Mouse (Mus musculus): Measurements from ENCODE around the gene Galntl6.
A peak's percentile ranks its signal among the peaks of the same experiment; 100 is the strongest.

Gene Galntl6

DNA sequence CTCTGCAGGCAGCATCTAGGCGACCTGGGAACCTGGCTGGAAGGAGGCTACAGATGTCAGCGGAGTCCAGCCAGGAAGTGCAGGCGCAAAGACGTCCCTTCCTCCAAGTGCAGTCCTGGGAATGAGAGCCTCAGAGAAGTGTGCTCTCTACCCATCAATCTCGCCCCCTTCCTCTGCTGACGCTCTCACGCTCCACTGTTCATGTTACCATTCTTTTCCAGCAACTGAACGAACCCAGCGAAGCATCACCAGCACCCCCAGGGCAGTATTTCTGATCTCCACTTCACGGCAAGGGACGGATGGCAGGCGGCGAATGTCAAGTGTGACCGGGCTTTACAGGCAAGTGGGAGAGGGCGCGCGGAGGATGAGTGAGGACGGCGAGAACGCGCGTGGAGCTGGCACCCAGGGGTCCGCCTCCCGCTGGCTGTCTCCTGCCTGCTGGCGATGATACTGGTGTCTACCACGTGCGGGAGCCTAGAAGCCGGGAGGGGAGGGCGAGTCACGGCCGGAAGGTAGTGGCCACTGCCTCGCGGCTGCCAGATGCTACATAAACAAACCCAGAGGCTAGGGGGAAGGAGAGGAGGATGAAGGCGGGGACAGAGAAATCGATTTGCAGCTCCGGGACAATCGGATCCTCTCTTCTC lies at the start of gene Galntl6:
Gene Galntl6 (minus strand): TSS at position 445 of the 644 bp plus-strand sequence.
- DNase-seq (ENCODE audit: low spot score in 2 of 2): peak; percentile 37 to 52

GRCm38 (mm10) chr8:58957195-58957739 lies 44.8 kb upstream of the Galntl6 start:
- DNase-seq (ENCODE audit: low spot score in 2 of 2): no peak

GRCm38 (mm10) chr8:58943773-58944172 lies 31.3 kb upstream of the Galntl6 start:
- no peak for DNase-seq (ENCODE audit: low spot score in 2 of 2)

GRCm38 (mm10) chr8:58931066-58931465 lies 18.6 kb upstream of the Galntl6 start:
- DNase-seq (ENCODE audit: low spot score in 2 of 2): no peak

- DNase-seq (ENCODE audit: low spot score in 2 of 2): no peak
These were observed 2.7 kb upstream of the Galntl6 start for GRCm38 (mm10) chr8:58915142-58915541.

GRCm38 (mm10) chr8:58913640-58913968 lies 1.2 kb upstream of the Galntl6 start:
- DNase-seq (ENCODE audit: low spot score in 2 of 2): no peak

DNA sequence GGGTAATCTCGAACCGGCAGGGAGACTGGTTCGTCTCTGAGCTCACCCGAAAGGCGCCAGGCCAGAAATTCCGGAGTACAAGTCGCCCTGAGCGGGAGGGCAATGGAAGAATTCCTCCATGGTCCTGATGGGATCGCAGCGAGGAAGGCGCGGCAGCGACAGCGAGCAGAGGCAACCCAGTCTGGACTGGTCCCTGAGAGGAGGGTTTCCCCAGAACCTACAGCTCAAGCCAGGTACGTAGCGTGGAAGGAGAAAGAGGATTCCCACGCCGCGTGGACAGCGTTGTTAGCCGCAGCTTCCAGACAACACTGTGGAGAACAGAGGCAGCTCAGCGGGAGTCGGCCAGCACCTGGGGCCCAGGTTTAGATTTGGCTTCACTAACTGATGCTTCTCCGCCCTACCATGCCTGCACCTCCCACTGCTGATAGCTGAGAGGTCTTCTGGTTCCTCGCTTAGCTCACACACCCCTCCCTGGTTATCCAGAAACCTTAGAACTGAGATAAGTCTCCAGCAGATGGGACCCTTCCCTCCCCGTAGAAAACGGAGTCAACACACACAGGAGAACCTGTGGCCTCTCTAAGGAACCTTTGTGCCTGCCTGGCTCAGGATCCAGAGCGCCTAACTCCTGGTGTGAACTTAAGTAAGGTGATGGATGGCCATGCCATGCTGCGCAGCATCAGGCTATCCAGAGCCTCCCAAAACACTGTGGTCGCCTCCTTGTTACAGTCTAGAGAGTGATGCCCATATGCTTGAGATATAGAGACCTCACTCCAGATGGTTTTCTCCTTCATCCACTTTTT lies 600 bp upstream of the Galntl6 start:
- peak; percentile 14 to 20 for DNase-seq (ENCODE audit: low spot score in 2 of 2)

DNA sequence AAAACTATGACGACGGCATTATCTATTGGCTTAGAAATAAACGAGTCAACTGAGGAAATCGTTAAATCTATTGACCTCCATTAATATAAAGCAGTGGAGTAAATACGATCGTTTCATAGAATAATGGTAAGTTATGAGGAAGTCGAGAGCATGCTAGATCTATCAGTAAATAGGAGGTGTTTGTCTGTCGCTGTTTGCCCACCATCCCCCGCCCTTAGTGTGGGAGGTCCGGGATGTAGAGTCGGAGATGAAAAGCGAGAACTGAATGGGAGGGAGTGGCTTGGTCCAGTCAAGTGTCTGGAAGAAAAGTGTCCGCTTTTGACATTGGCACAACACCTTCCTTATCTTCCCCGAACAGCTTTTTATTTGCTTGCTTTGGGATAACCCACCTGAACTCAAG lies 763 bp downstream of the Galntl6 start, which contains the start of gene BC030500:
Gene BC030500 (plus strand): TSS at position 79 of the 400 bp plus-strand sequence.
- no peak for DNase-seq (ENCODE audit: low spot score in 2 of 2)

DNA sequence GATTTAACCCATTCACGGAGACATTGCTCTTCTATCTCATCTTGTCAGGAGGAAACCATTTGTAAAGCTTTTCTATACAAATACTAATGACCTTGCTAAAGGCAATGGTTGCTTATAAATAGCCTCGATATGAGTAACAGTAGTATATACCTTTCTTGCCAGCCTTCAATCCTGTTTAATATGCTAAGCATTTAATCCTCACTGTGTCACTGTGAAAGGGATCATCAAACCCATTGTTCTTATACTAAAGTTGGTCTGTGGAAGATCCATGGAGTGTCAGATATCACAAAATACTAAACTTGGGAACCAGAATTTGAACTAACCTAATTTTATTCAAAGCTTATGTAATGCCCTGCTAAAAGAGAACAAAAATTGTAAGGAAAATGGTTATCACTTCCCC lies 8.0 kb downstream of the Galntl6 start:
- DNase-seq (ENCODE audit: low spot score in 2 of 2): no peak

- no peak for DNase-seq (ENCODE audit: low spot score in 2 of 2)
These were observed 16.5 kb downstream of the Galntl6 start for GRCm38 (mm10) chr8:58895960-58896359.

DNA sequence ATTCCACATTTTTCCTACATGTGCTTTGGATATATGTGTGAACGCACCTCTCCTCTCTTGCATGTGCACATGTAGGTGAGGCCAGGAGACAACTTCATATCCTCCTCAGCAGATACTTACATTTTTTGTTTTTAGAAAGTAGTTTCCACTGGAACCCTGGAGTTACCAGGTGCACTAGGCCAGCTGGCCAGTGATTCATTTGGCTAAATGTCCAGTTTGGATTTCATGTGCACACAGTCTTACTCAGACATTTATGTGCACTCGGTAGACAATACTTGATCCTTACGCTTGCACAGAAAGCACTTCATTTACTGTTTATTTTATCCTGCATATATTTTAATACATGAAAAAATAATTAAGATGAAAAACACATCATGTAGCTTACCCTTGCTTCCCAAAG lies 21.8 kb downstream of the Galntl6 start:
- DNase-seq (ENCODE audit: low spot score in 2 of 2): no peak

DNA sequence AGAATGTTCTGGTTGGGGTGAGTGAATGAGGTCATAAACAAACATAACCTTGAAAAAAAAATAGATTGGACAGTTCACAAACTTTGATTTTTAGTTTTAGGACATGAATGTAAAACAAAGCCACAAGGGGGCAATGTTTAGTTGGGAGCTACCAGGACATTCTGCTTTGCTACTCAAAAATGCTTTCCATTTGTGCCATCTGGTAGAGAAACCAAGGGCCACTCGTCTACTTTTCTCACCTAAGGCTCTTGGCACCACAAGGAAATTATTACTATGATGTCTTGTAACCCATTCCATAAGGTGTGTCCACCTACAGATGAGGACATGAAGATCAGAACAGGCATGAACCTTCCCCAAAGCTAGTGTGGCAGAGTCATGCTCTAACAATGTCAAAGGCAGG lies 26.0 kb downstream of the Galntl6 start:
- no peak for DNase-seq (ENCODE audit: low spot score in 2 of 2)

DNA sequence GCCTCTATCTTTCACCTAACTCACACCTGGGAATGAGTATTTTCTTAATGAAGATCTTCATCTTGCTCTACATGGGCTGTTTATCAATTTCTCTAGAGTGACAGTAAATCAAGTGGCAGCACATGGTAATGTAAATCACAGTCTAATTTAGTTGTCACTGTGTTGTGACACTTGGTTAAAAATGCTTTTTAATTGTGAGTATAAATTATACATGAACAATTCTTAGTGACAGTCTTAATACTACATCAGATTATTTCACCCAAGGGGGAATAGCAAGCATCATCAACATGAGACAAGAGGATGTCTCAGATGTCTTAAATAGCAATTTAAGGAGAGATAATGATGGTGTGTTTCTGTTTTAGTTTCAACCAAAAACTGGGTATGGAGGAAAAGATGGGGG lies 88.1 kb downstream of the Galntl6 start:
- no peak for DNase-seq (ENCODE audit: low spot score in 2 of 2)

GRCm38 (mm10) chr8:58805190-58805589 lies 107.2 kb downstream of the Galntl6 start:
- DNase-seq (ENCODE audit: low spot score in 2 of 2): no peak

GRCm38 (mm10) chr8:58801847-58802246 lies 110.6 kb downstream of the Galntl6 start:
- DNase-seq (ENCODE audit: low spot score in 2 of 2): no peak

DNA sequence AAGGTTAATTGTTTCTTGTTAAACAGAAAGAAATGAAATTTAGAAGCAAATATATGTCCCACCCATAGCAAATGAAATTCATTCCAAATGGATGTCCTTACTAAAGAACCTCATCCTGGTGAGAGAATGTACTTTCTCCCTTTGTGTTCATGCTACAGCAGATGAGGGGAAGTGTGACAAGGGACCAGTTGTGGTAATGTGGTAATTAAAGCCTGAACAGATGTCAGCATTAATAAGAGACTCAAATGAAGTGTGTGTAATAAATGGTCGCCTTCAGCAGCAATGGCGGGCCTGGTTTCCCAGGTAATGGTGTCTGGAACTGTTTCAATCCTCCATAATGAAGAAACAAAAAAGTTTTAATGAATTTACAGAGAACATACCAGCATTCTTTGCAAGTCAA lies 158.7 kb downstream of the Galntl6 start:
- DNase-seq (ENCODE audit: low spot score in 2 of 2): no peak

GRCm38 (mm10) chr8:58737963-58738362 lies 174.5 kb downstream of the Galntl6 start:
- no peak for DNase-seq (ENCODE audit: low spot score in 2 of 2)

DNA sequence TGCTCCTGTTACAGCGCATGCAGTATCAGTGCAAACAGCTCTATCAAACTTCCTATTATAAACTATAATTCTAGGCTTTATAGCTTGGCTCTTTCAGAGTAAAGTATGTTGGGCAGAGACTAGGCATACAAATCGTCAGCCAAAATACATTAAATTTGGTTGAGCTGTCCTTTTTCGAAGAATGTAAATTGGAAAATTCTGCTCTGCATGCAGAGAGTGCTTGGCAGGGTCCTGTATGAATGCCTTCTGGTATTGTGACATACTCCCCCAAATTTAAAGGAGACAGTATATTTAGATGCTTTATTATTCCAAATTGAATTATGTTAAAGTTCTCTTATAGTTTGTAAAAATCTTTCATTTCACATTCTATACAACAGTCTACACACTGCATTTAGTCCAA lies 220.7 kb downstream of the Galntl6 start:
- DNase-seq (ENCODE audit: low spot score in 2 of 2): no peak

DNA sequence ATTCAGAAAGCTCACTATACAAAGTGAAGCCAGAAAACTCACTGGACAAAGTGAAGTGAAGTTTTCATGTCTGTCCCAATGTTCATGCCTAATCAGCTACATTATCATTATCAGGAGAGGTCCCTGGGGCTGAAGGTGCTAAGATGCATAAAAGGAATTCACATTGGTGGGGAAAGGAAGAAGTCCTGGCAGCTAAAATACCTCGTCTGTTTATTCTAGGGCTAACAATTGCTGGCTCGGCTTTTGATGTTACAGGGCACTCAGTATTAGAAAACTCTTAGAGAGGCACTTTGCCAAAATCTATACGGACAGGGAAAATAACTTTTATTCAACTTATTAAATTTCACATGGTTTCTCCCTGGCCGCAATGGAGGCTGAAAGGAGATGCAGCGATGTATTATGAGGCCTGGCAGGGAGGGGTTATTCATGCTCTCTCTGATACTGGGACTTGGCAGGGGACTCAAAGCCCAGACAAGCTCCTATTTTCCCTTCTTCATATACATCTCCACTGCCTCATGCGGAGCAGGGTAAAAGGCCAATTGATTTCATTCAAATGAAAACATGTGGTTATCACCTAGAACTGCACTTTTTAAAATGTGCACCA lies 234.5 kb downstream of the Galntl6 start:
- no peak for DNase-seq (ENCODE audit: low spot score in 2 of 2)

- no peak for DNase-seq (ENCODE audit: low spot score in 2 of 2)
These were observed 243.4 kb downstream of the Galntl6 start for GRCm38 (mm10) chr8:58669075-58669474.

- DNase-seq (ENCODE audit: low spot score in 2 of 2): no peak
These were observed 252.4 kb downstream of the Galntl6 start for GRCm38 (mm10) chr8:58660019-58660418.

DNA sequence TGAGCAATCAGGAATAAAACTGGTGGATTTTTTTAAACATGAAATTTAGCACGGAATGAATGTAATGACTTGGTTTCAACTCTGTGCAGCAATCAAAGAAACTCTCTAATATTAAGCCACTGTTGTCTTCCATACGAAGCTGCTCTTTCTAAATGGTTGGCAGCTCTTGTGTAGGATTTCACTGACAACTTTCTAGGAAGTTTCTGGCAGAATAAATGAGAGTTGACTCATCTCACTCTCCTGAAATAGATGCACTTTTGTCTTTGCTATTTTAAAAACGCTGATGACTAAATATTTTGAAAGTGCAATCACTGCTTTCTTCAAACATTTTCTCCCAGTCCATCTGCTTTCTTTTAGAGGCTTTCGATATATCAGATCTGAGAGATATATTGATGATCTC lies 256.8 kb downstream of the Galntl6 start:
- DNase-seq (ENCODE audit: low spot score in 2 of 2): no peak

GRCm38 (mm10) chr8:58606451-58606850 lies 306.0 kb downstream of the Galntl6 start:
- DNase-seq (ENCODE audit: low spot score in 2 of 2): no peak
